Mouse (Mus musculus): ENCODE data around the gene H2-Ab1.

- peak; percentile 98 for TF ChIP-seq CHD2 (IDR thresholded peaks at IDR 0.05; ENCODE audit: low read depth, low read length)
- TF ChIP-seq ZC3H11A (IDR thresholded peaks at IDR 0.05; ENCODE audit: borderline replicate concordance, low read depth, low read length) = no peak
- TF ChIP-seq ZNF384 (IDR thresholded peaks at IDR 0.05; ENCODE audit: low read depth, low read length) = no peak
Observed at GRCm38 (mm10) chr17:34291609-34292008, 34.1 kb downstream of the H2-Ab1 start.

All from ES-E14 (cell line).